Mouse (Mus musculus): ENCODE measurements around the gene Oaz3. TPM values are rescaled to one million over a fixed set of nuclear protein-coding genes. Genes with fewer than 3 reads are reported as not detected.

Oaz3 gene
- polyA plus RNA-seq, 1 experiment from 2014 or later: 1.1 TPM

Other genes starting within 250 kb of the Oaz3 start
- not detected in 2 replicates for gene Gm5286, start 247.2 kb downstream of the Oaz3 start, polyA plus RNA-seq (2016; fragmentation: Nextera tagmentation; extraction: Ambion mirVana)
- gene Gm4778, start 179.9 kb downstream of the Oaz3 start, polyA plus RNA-seq (2016; fragmentation: Nextera tagmentation; extraction: Ambion mirVana): not detected in 2 replicates
- gene Them4, start 133.8 kb downstream of the Oaz3 start, polyA plus RNA-seq (2016; fragmentation: Nextera tagmentation; extraction: Ambion mirVana): 12.8 and 13.3 TPM in 2 replicates
- not detected in 2 replicates for gene Them5, start 101.8 kb downstream of the Oaz3 start, polyA plus RNA-seq (2016; fragmentation: Nextera tagmentation; extraction: Ambion mirVana)
- 1.9 and 3.3 TPM in 2 replicates for gene C2cd4d, start 81.5 kb downstream of the Oaz3 start, polyA plus RNA-seq (2016; fragmentation: Nextera tagmentation; extraction: Ambion mirVana)
- 0.18 and 0.28 TPM in 2 replicates for gene Rorc, start 71.1 kb downstream of the Oaz3 start, polyA plus RNA-seq (2016; fragmentation: Nextera tagmentation; extraction: Ambion mirVana)
- gene Lingo4, start 45.4 kb downstream of the Oaz3 start, polyA plus RNA-seq (2016; fragmentation: Nextera tagmentation; extraction: Ambion mirVana): 0.68 and 0.71 TPM in 2 replicates
- gene Tdrkh, start 30.6 kb downstream of the Oaz3 start, polyA plus RNA-seq (2016; fragmentation: Nextera tagmentation; extraction: Ambion mirVana): 54.7 and 63.6 TPM in 2 replicates
- 58.8 and 64.9 TPM in 2 replicates for gene Mrpl9, start 597 bp downstream of the Oaz3 start, polyA plus RNA-seq (2016; fragmentation: Nextera tagmentation; extraction: Ambion mirVana)
- 222 and 240 TPM in 2 replicates for gene Celf3, start 34.4 kb upstream of the Oaz3 start, polyA plus RNA-seq (2016; fragmentation: Nextera tagmentation; extraction: Ambion mirVana)
- 15.8 and 19.0 TPM in 2 replicates for gene Riiad1, start 36.4 kb upstream of the Oaz3 start, polyA plus RNA-seq (2016; fragmentation: Nextera tagmentation; extraction: Ambion mirVana)
- gene Snx27, start 138.8 kb upstream of the Oaz3 start, polyA plus RNA-seq (2016; fragmentation: Nextera tagmentation; extraction: Ambion mirVana): 65.6 and 79.1 TPM in 2 replicates
- gene Gm10972, start 199.2 kb upstream of the Oaz3 start, polyA plus RNA-seq (2016; fragmentation: Nextera tagmentation; extraction: Ambion mirVana): not detected in 2 replicates
- 3.2 and 4.1 TPM in 2 replicates for gene Tuft1, start 215.0 kb upstream of the Oaz3 start, polyA plus RNA-seq (2016; fragmentation: Nextera tagmentation; extraction: Ambion mirVana)
- 0.28 TPM in 1 of 2 replicates, not detected in the other for gene Selenbp2, start 249.6 kb upstream of the Oaz3 start, polyA plus RNA-seq (2016; fragmentation: Nextera tagmentation; extraction: Ambion mirVana)

Data from midbrain, embryonic 12.5 days (tissue).